Mouse (Mus musculus): ENCODE measurements at regions not wholly inside any gene's neighbourhood (a gene's known extent, or its start where the extent isn't known, plus 50 kb on each side); places are given as distances from the start of the nearest gene placed in this dataset.

- no peak for DNase-seq (ENCODE audit: low spot score in 2 of 2)
Measured at GRCm38 (mm10) chr8:107642241-107642640, 54.0 kb upstream of the Psmd7 start.

GRCm38 (mm10) chr8:107647936-107648335 is 59.7 kb upstream of the Psmd7 start:
- no peak for DNase-seq (ENCODE audit: low spot score in 2 of 2)

- no peak for DNase-seq (ENCODE audit: low spot score in 2 of 2)
Measured at GRCm38 (mm10) chr8:107650306-107650705, 62.0 kb upstream of the Psmd7 start.

GRCm38 (mm10) chr8:107651424-107651823 is 63.2 kb upstream of the Psmd7 start:
- no peak for DNase-seq (ENCODE audit: low spot score in 2 of 2)

- no peak for DNase-seq (ENCODE audit: low spot score in 2 of 2)
Measured at GRCm38 (mm10) chr8:107652226-107652625, 64.0 kb upstream of the Psmd7 start.

- DNase-seq (ENCODE audit: low spot score in 2 of 2) = no peak
Measured at GRCm38 (mm10) chr8:107653711-107654110, 65.4 kb upstream of the Psmd7 start.

- no peak for DNase-seq (ENCODE audit: low spot score in 2 of 2)
Measured at GRCm38 (mm10) chr8:107656622-107657021, 68.4 kb upstream of the Psmd7 start.

GRCm38 (mm10) chr8:107657741-107658140 is 69.5 kb upstream of the Psmd7 start:
- no peak for DNase-seq (ENCODE audit: low spot score in 2 of 2)

- DNase-seq (ENCODE audit: low spot score in 2 of 2) = no peak
Measured at GRCm38 (mm10) chr8:107658386-107658785, 70.1 kb upstream of the Psmd7 start.

- DNase-seq (ENCODE audit: low spot score in 2 of 2) = no peak
Measured at GRCm38 (mm10) chr8:107660624-107661023, 72.4 kb upstream of the Psmd7 start.

- no peak for DNase-seq (ENCODE audit: low spot score in 2 of 2)
Measured at GRCm38 (mm10) chr8:107669608-107670007, 81.3 kb upstream of the Psmd7 start.

- DNase-seq (ENCODE audit: low spot score in 2 of 2) = no peak
Measured at GRCm38 (mm10) chr8:107671471-107671870, 83.2 kb upstream of the Psmd7 start.

- DNase-seq (ENCODE audit: low spot score in 2 of 2) = no peak
Measured at GRCm38 (mm10) chr8:107672691-107673090, 84.4 kb upstream of the Psmd7 start.

GRCm38 (mm10) chr8:107682066-107682465 is 93.8 kb upstream of the Psmd7 start:
- DNase-seq (ENCODE audit: low spot score in 2 of 2) = no peak

GRCm38 (mm10) chr8:107684721-107685691 is 96.7 kb upstream of the Psmd7 start:
- no peak for DNase-seq (ENCODE audit: low spot score in 2 of 2)

GRCm38 (mm10) chr8:107686936-107687335 is 98.7 kb upstream of the Psmd7 start:
- DNase-seq (ENCODE audit: low spot score in 2 of 2) = no peak

- no peak for DNase-seq (ENCODE audit: low spot score in 2 of 2)
Measured at GRCm38 (mm10) chr8:107687529-107687928, 99.3 kb upstream of the Psmd7 start.

GRCm38 (mm10) chr8:107689020-107689419 is 100.8 kb upstream of the Psmd7 start:
- DNase-seq (ENCODE audit: low spot score in 2 of 2) = no peak

- DNase-seq (ENCODE audit: low spot score in 2 of 2) = no peak
Measured at GRCm38 (mm10) chr8:107691251-107691650, 103.0 kb upstream of the Psmd7 start.

GRCm38 (mm10) chr8:107696384-107697346 is 108.4 kb upstream of the Psmd7 start:
- no peak for DNase-seq (ENCODE audit: low spot score in 2 of 2)

- no peak for DNase-seq (ENCODE audit: low spot score in 2 of 2)
Measured at GRCm38 (mm10) chr8:107699307-107699706, 111.0 kb upstream of the Psmd7 start.

GRCm38 (mm10) chr8:107699759-107700158 is 111.5 kb upstream of the Psmd7 start:
- DNase-seq (ENCODE audit: low spot score in 2 of 2) = no peak

Data from urinary bladder, postnatal 4 days (tissue).